Mouse (Mus musculus): ENCODE data around the gene Il17rc. TPM values are rescaled to one million over a fixed set of nuclear protein-coding genes. Genes with fewer than 3 reads are reported as not detected.

Il17rc gene
- polyA plus RNA-seq (2015; fragmentation: Illumina TruSeq; extraction: RNeasy Lipid Tissue Mini Kit (QIAGEN cat#74804); ENCODE audit: insufficient read depth, low read depth, low replicate concordance) = 7.5 TPM

DNA sequence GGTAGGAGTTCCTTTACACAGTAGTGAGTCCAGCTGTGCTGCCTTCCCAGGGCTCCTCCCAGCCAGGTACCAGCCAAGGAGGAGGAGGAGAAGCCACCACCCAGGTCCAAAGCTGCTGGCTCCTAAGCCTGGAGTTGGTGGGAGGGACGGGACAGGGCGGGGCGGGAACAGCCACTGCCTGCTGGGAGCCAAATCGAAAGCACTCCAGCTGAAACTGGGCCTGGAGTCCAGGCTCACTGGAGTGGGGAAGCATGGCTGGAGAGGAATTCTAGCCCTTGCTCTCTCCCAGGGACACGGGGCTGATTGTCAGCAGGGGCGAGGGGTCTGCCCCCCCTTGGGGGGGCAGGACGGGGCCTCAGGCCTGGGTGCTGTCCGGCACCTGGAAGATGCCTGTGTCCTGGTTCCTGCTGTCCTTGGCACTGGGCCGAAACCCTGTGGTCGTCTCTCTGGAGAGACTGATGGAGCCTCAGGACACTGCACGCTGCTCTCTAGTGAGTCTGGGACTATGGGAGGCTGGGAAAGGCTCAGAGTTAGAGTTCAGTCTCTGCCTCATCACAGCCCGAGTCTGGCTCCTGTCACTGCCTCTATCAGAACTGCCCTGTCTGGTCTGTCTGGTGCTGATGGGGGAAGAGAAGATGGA, at the start of gene Il17rc:
TSS of gene Il17rc (plus strand) at position 131 of the 640 bp plus-strand sequence.

GRCm38 (mm10) chr6:113435664-113436205, 35.5 kb upstream of the Il17rc start, which contains the start of gene Cidec:
TSS of gene Cidec (minus strand) at chr6:113435760.

DNA sequence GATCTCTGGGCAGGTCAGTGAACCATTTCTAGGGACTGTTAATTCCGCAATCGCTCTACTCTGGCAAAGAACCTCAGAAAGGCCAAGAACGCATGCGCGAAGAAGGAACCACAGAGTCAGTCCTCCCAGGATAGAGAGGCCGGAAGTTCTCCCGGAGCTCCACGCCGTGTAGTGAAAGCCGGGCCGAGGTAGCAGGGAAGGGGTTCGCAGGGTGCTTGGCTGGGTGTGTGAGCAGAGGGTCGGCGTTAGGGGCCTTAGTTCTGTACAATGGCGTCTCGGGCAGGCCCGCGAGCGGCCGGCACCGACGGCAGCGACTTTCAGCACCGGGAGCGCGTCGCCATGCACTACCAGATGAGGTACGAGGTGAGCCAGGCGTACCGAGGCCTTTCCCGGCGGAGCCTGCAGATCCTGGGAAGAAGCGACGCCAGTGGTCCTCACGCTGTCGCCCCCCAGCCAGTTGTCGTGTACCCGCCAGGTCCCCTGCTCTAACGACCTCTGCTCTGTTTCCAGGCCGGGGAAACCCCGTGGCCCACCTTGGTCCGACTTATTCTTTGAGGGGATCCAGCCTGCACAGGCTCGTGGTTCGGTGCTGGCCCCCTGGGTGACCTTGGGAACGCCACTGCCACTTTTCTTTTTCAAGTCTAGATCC, 28.7 kb upstream of the Il17rc start, which contains the start of gene Jagn1:
TSS of gene Jagn1 (plus strand) at position 128 of the 649 bp plus-strand sequence.

DNA sequence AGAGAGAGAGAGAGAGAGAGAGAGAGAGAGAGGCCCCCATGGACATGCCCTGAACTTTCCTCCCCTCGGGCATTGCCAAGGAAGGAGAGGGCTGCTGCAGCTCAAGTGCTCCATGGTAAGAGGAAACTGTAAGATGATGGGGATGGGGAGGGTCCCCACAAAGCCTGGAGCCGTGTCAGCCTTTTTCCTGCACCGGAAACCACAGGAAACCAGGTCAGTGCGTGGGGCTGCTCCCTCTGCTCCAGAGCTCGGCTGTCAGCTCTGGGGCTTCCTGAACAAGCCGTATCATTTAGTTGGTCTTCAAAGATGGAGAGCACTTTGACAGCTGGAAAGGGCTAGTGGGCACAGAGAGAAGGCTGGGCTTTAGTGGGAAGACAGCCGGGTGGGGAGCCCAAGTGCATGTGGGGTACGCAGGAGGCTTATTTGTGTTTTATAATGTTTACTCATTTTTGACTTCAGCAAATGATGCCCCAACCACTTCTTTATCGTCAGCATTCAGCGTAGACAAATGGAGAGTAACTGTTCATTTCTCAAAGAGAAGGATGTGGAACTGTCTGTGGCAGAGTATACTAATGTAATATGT, 13.2 kb upstream of the Il17rc start, which contains the start of gene Il17re:
TSS of gene Il17re (plus strand) at position 533 of the 583 bp plus-strand sequence.

DNA sequence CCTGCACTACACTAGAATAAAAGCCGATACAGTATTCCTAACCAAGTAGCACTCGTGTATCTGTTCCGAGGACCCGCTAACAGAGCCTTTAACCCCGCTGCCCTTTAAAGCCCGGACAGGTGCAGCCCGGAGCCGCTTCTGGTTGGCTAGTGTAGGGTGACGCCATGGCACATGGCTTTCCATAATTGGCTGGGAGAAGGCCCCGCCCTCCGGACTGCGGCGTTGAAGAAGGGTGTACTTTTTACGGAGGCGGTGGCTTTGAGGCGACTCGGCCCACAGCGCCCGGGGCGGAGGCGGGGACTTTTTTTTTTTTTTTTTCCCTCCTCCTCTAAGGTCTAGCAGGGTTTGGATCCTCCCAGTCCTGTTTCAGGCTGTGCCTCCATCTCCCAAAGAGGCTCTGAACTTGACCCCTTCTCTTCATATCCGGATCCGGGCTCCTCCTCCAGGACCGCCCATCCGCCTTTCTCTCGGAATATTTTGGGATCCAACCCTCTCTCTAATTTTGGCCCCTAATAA, 11.9 kb downstream of the Il17rc start, which contains the start of gene Creld1:
TSS of gene Creld1 (plus strand) at position 198 of the 516 bp plus-strand sequence.

DNA sequence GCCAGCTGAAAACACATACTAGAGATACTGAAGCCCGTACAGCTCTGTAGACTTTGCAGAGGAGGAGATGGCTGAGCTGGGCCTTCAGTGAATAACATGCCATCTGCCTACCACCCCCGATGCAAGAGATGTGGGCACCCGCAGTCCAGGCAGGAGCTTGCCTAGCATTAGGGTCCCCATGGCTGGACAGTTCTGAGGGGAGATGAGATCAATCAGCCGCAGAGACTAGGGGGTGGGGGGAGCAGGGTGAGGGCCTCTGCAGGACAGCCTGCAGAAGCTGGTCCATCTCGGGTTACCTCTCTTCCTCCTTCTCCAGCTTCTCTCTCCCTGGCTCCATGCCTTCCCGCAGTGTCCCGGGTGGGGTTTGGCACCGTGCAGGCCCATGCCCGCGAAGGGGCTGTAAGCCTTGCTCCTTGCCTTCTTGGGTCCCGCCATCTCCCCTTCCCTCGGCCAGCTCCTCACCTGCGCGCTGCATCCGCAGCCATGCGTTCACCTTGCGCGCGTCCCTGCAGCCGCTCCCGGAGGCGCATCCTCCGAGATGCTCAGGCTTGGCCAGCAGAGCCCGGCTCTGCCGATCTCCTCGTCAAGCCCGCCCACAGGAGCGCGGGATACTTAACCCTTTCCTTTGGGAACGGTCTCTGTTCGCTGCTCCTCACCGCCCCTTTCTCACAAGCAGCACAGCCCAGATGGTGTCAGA, 30.3 kb downstream of the Il17rc start, which contains the start of gene Prrt3:
TSS of gene Prrt3 (minus strand) at position 544 of the 697 bp plus-strand sequence.

GRCm38 (mm10) chr6:113530932-113531839, 60.0 kb downstream of the Il17rc start, which contains the start of the genes Emc3 and Fancd2:
TSS of gene Emc3 (minus strand) at chr6:113531652.
TSS of gene Fancd2 (plus strand) at chr6:113531682.

Other genes starting within 250 kb of the Il17rc start
- gene Mtmr14, start 233.6 kb upstream of the Il17rc start, polyA plus RNA-seq (2015; fragmentation: Illumina TruSeq; extraction: RNeasy Lipid Tissue Mini Kit (QIAGEN cat#74804); ENCODE audit: insufficient read depth, low read depth, low replicate concordance) = 7.8 TPM
- not detected for gene Cpne9, start 189.1 kb upstream of the Il17rc start, polyA plus RNA-seq (2015; fragmentation: Illumina TruSeq; extraction: RNeasy Lipid Tissue Mini Kit (QIAGEN cat#74804); ENCODE audit: insufficient read depth, low read depth, low replicate concordance)
- 8.0 TPM for gene Brpf1, start 164.3 kb upstream of the Il17rc start, polyA plus RNA-seq (2015; fragmentation: Illumina TruSeq; extraction: RNeasy Lipid Tissue Mini Kit (QIAGEN cat#74804); ENCODE audit: insufficient read depth, low read depth, low replicate concordance)
- 4.5 TPM for gene Ogg1, start 144.5 kb upstream of the Il17rc start, polyA plus RNA-seq (2015; fragmentation: Illumina TruSeq; extraction: RNeasy Lipid Tissue Mini Kit (QIAGEN cat#74804); ENCODE audit: insufficient read depth, low read depth, low replicate concordance)
- 21.6 TPM for gene Camk1, start 127.4 kb upstream of the Il17rc start, polyA plus RNA-seq (2015; fragmentation: Illumina TruSeq; extraction: RNeasy Lipid Tissue Mini Kit (QIAGEN cat#74804); ENCODE audit: insufficient read depth, low read depth, low replicate concordance)
- 10.0 TPM for gene Tada3, start 93.5 kb upstream of the Il17rc start, polyA plus RNA-seq (2015; fragmentation: Illumina TruSeq; extraction: RNeasy Lipid Tissue Mini Kit (QIAGEN cat#74804); ENCODE audit: insufficient read depth, low read depth, low replicate concordance)
- 20.2 TPM for gene Arpc4, start 93.3 kb upstream of the Il17rc start, polyA plus RNA-seq (2015; fragmentation: Illumina TruSeq; extraction: RNeasy Lipid Tissue Mini Kit (QIAGEN cat#74804); ENCODE audit: insufficient read depth, low read depth, low replicate concordance)
- gene Ttll3, start 82.2 kb upstream of the Il17rc start, polyA plus RNA-seq (2015; fragmentation: Illumina TruSeq; extraction: RNeasy Lipid Tissue Mini Kit (QIAGEN cat#74804); ENCODE audit: insufficient read depth, low read depth, low replicate concordance) = 3.8 TPM
- gene Rpusd3, start 52.1 kb upstream of the Il17rc start, polyA plus RNA-seq (2015; fragmentation: Illumina TruSeq; extraction: RNeasy Lipid Tissue Mini Kit (QIAGEN cat#74804); ENCODE audit: insufficient read depth, low read depth, low replicate concordance) = 7.7 TPM
- 19.3 TPM for gene Cidec, start 35.7 kb upstream of the Il17rc start, polyA plus RNA-seq (2015; fragmentation: Illumina TruSeq; extraction: RNeasy Lipid Tissue Mini Kit (QIAGEN cat#74804); ENCODE audit: insufficient read depth, low read depth, low replicate concordance)
- gene Jagn1, start 28.9 kb upstream of the Il17rc start, polyA plus RNA-seq (2015; fragmentation: Illumina TruSeq; extraction: RNeasy Lipid Tissue Mini Kit (QIAGEN cat#74804); ENCODE audit: insufficient read depth, low read depth, low replicate concordance) = 16.6 TPM
- gene Il17re, start 12.9 kb upstream of the Il17rc start, polyA plus RNA-seq (2015; fragmentation: Illumina TruSeq; extraction: RNeasy Lipid Tissue Mini Kit (QIAGEN cat#74804); ENCODE audit: insufficient read depth, low read depth, low replicate concordance) = 5.2 TPM
- gene Creld1, start 11.9 kb downstream of the Il17rc start, polyA plus RNA-seq (2015; fragmentation: Illumina TruSeq; extraction: RNeasy Lipid Tissue Mini Kit (QIAGEN cat#74804); ENCODE audit: insufficient read depth, low read depth, low replicate concordance) = 5.7 TPM
- gene Prrt3, start 30.5 kb downstream of the Il17rc start, polyA plus RNA-seq (2015; fragmentation: Illumina TruSeq; extraction: RNeasy Lipid Tissue Mini Kit (QIAGEN cat#74804); ENCODE audit: insufficient read depth, low read depth, low replicate concordance) = not detected
- gene Emc3, start 60.2 kb downstream of the Il17rc start, polyA plus RNA-seq (2015; fragmentation: Illumina TruSeq; extraction: RNeasy Lipid Tissue Mini Kit (QIAGEN cat#74804); ENCODE audit: insufficient read depth, low read depth, low replicate concordance) = 14.9 TPM
- not detected for gene Fancd2, start 60.3 kb downstream of the Il17rc start, polyA plus RNA-seq (2015; fragmentation: Illumina TruSeq; extraction: RNeasy Lipid Tissue Mini Kit (QIAGEN cat#74804); ENCODE audit: insufficient read depth, low read depth, low replicate concordance)
- not detected for gene Fancd2os, start 129.3 kb downstream of the Il17rc start, polyA plus RNA-seq (2015; fragmentation: Illumina TruSeq; extraction: RNeasy Lipid Tissue Mini Kit (QIAGEN cat#74804); ENCODE audit: insufficient read depth, low read depth, low replicate concordance)
- gene Brk1, start 133.3 kb downstream of the Il17rc start, polyA plus RNA-seq (2015; fragmentation: Illumina TruSeq; extraction: RNeasy Lipid Tissue Mini Kit (QIAGEN cat#74804); ENCODE audit: insufficient read depth, low read depth, low replicate concordance) = 29.6 TPM
- 8.1 TPM for gene Vhl, start 152.5 kb downstream of the Il17rc start, polyA plus RNA-seq (2015; fragmentation: Illumina TruSeq; extraction: RNeasy Lipid Tissue Mini Kit (QIAGEN cat#74804); ENCODE audit: insufficient read depth, low read depth, low replicate concordance)
- gene Irak2, start 167.0 kb downstream of the Il17rc start, polyA plus RNA-seq (2015; fragmentation: Illumina TruSeq; extraction: RNeasy Lipid Tissue Mini Kit (QIAGEN cat#74804); ENCODE audit: insufficient read depth, low read depth, low replicate concordance) = 4.0 TPM
- 9.5 TPM for gene Tatdn2, start 225.6 kb downstream of the Il17rc start, polyA plus RNA-seq (2015; fragmentation: Illumina TruSeq; extraction: RNeasy Lipid Tissue Mini Kit (QIAGEN cat#74804); ENCODE audit: insufficient read depth, low read depth, low replicate concordance)
- gene Ghrl, start 248.5 kb downstream of the Il17rc start, polyA plus RNA-seq (2015; fragmentation: Illumina TruSeq; extraction: RNeasy Lipid Tissue Mini Kit (QIAGEN cat#74804); ENCODE audit: insufficient read depth, low read depth, low replicate concordance) = 3.6 TPM

Data from pancreas, adult 10 weeks (tissue).